Mouse (Mus musculus) kidney, postnatal 0 days (tissue): Measurements from ENCODE around the gene Ppp1r1b. TPM values are rescaled to one million over a fixed set of nuclear protein-coding genes. Genes with fewer than 3 reads are reported as not detected.
A peak's percentile ranks its signal among the peaks of the same experiment; 100 is the strongest.

Experiments used
- ATAC-seq: fragments of 200-750 bp; cut with Nextera tagmentation; replicated peaks from 2 replicates; pipeline ENCODE4 v1.8.0; 2017; ENCODE audit warnings: low read depth, moderate number of reproducible peaks, moderate TSS enrichment, moderate library complexity; ENCODE audit not compliant: low FRiP score
- DNase-seq: peaks from one replicate; pipeline ENCODE4 v3.0.0-alpha.2; 2016; ENCODE audit warnings: low spot score
- H3K27ac ChIP-seq: fragments of 300-500 bp; sonication (generic); 2 replicates; pipeline ENCODE4 v1.5.1; 2014; ENCODE audit warnings: mild to moderate bottlenecking
- H3K27me3 ChIP-seq: fragments of 300-500 bp; sonication (generic); 2 replicates; pipeline ENCODE4 v1.6.1; 2014; ENCODE audit warnings: low read length, mixed read lengths; ENCODE audit not compliant: insufficient read depth
- H3K36me3 ChIP-seq: fragments of 300-500 bp; sonication (generic); 2 replicates; pipeline ENCODE4 v1.6.1; 2014; ENCODE audit warnings: low read length, mixed read lengths; ENCODE audit not compliant: insufficient read depth
- H3K4me1 ChIP-seq: fragments of 300-500 bp; sonication (generic); replicated peaks from 2 replicates; pipeline ENCODE4 v1.6.1; 2014; ENCODE audit warnings: antibody characterized with exemption, low read length, mixed read lengths; ENCODE audit not compliant: insufficient read depth
- H3K4me2 ChIP-seq: fragments of 300-500 bp; sonication (generic); 2 replicates; pipeline ENCODE4 v1.6.1; 2014; ENCODE audit warnings: mild to moderate bottlenecking, low read length, moderate library complexity, mixed read lengths
- H3K4me3 ChIP-seq: fragments of 300-500 bp; sonication (generic); replicated peaks from 2 replicates; pipeline ENCODE4 v1.5.1; 2014; ENCODE audit warnings: low read depth, low read length
- H3K9ac ChIP-seq: fragments of 300-500 bp; sonication (generic); 2 replicates; pipeline ENCODE4 v1.6.1; 2014; ENCODE audit warnings: low read depth, low read length
- H3K9me3 ChIP-seq: fragments of 300-500 bp; sonication (generic); replicated peaks from 2 replicates; pipeline ENCODE4 v1.6.1; 2016; ENCODE audit warnings: low read length, inconsistent platforms, mixed read lengths
- CTCF ChIP-seq: IDR thresholded peaks from 2 replicates; pipeline ENCODE4 v1.5.1; 2016; ENCODE audit warnings: antibody characterized with exemption, low read depth, mild to moderate bottlenecking, moderate library complexity
- WGBS: fragments of 180-500 bp; shearing (Covaris S2); extraction: QIAGEN DNeasy Blood & Tissue Kit; methylation state at CpG from one replicate; pipeline ENCODE4 v1.1.7; 2014; 5-methylcytosine and 5-hydroxymethylcytosine counted together
- polyA plus RNA-seq: library from polyadenylated mRNA; unstranded; fragments of >200 nt; fragmentation: Nextera tagmentation; extraction: Ambion mirVana; gene quantifications from 2 replicates; pipeline ENCODE4 v1.2.1, GENCODE M21; 2015

Ppp1r1b gene
- polyA plus RNA-seq: 12.1 and 12.3 TPM in 2 replicates

GRCm38 (mm10) chr11:98348083-98348961 is at the start of gene Ppp1r1b:
Gene Ppp1r1b (plus strand): TSS chr11:98348404.
- ATAC-seq: peak; percentile 33; the same call in 1 of the 2 replicates
- Histone ChIP-seq H3K36me3 (no peaks in the 10 kb centered on the region), H3K4me3 (peak within 1 kb of the TSS; percentile 42), H3K9me3 (no peaks in the 10 kb centered on the region), H3K9ac (peak within 1 kb of the TSS; percentile 55), H3K4me2 (peak within 1 kb of the TSS; percentile 93), H3K27ac (no peak within 1 kb of the TSS), H3K27me3 (peaks cover 37% of the 10 kb centered on the region), H3K4me1 (peaks cover 9% of the 10 kb centered on the region; the same call in 1 of the 2 replicates)
- under 1% methylated on average over 55 of the region's 55 CpGs for WGBS
- DNase-seq: peak; percentile 57
- TF ChIP-seq CTCF: no peak

GRCm38 (mm10) chr11:98298484-98299205 is 49.6 kb upstream of the Ppp1r1b start:
- no peak overlapping the region for H3K27ac ChIP-seq
- no peak overlapping the region for H3K9ac ChIP-seq
- ATAC-seq: no peak
- no peak overlapping the region for H3K4me3 ChIP-seq
- H3K9me3 ChIP-seq: no peaks in the 10 kb centered on the region
- WGBS: 9% methylated on average over 10 of the region's 10 CpGs
- H3K27me3 ChIP-seq: no peaks in the 10 kb centered on the region
- peaks cover 4% of the 10 kb centered on the region for H3K4me1 ChIP-seq
- TF ChIP-seq CTCF: no peak
- peak; percentile 9 for DNase-seq
- no peak overlapping the region for H3K4me2 ChIP-seq
- H3K36me3 ChIP-seq: no peaks in the 10 kb centered on the region

GRCm38 (mm10) chr11:98313790-98314323 is 34.3 kb upstream of the Ppp1r1b start:
- Histone ChIP-seq H3K36me3 (no peaks in the 10 kb centered on the region), H3K9me3 (no peaks in the 10 kb centered on the region), H3K4me1 (no peaks in the 10 kb centered on the region), H3K9ac (no peak overlapping the region), H3K4me3 (no peak overlapping the region), H3K27ac (no peak overlapping the region), H3K27me3 (peaks cover 45% of the 10 kb centered on the region), H3K4me2 (no peak overlapping the region)
- no peak for TF ChIP-seq CTCF
- ATAC-seq (no peak), DNase-seq (peak; percentile 85)
- WGBS: 2% methylated on average over 26 of the region's 26 CpGs

- H3K27me3 ChIP-seq: peaks cover 78% of the 10 kb centered on the region
- DNase-seq: no peak
- no peak for ATAC-seq
- H3K9me3 ChIP-seq: no peaks in the 10 kb centered on the region
- H3K4me2 ChIP-seq: no peak overlapping the region
- no peaks in the 10 kb centered on the region for H3K36me3 ChIP-seq
- no peak for TF ChIP-seq CTCF
- 6% methylated on average over 7 of the region's 7 CpGs for WGBS
- H3K9ac ChIP-seq: no peak overlapping the region
- no peak overlapping the region for H3K27ac ChIP-seq
- H3K4me3 ChIP-seq: no peak overlapping the region
- H3K4me1 ChIP-seq: no peaks in the 10 kb centered on the region
These were observed 30.7 kb upstream of the Ppp1r1b start for GRCm38 (mm10) chr11:98317479-98317878.

GRCm38 (mm10) chr11:98318421-98319116 is 29.6 kb upstream of the Ppp1r1b start:
- TF ChIP-seq CTCF: no peak
- no peaks in the 10 kb centered on the region for H3K9me3 ChIP-seq

GRCm38 (mm10) chr11:98319120-98319519 is 29.1 kb upstream of the Ppp1r1b start:
- H3K9ac ChIP-seq: no peak overlapping the region
- DNase-seq (no peak), ATAC-seq (no peak)
- no peak overlapping the region for H3K4me3 ChIP-seq
- H3K36me3 ChIP-seq: no peaks in the 10 kb centered on the region
- under 1% methylated on average over 15 of the region's 15 CpGs for WGBS
- H3K9me3 ChIP-seq: no peaks in the 10 kb centered on the region
- no peak overlapping the region for H3K27ac ChIP-seq
- H3K27me3 ChIP-seq: peaks cover 88% of the 10 kb centered on the region
- H3K4me1 ChIP-seq: no peaks in the 10 kb centered on the region
- TF ChIP-seq CTCF: no peak
- H3K4me2 ChIP-seq: no peak overlapping the region

More at GRCm38 (mm10) chr11:98318421-98319116, 29.6 kb upstream of the Ppp1r1b start:
- DNase-seq: no peak
- WGBS: 1% methylated on average over 14 of the region's 14 CpGs
- H3K27ac ChIP-seq: no peak overlapping the region
- H3K4me1 ChIP-seq: no peaks in the 10 kb centered on the region
- H3K27me3 ChIP-seq: peaks cover 87% of the 10 kb centered on the region
- ATAC-seq: no peak
- no peak overlapping the region for H3K9ac ChIP-seq
- H3K36me3 ChIP-seq: no peaks in the 10 kb centered on the region
- H3K4me3 ChIP-seq: no peak overlapping the region
- H3K4me2 ChIP-seq: no peak overlapping the region
